Mouse (Mus musculus) liver, embryonic 16.5 days (tissue): ENCODE results near the gene Sntg2. TPM values are rescaled to one million over a fixed set of nuclear protein-coding genes. Genes with fewer than 3 reads are reported as not detected.

Source experiments
- ATAC-seq: fragments of 200-750 bp; cut with Nextera tagmentation; 2 replicates; pipeline ENCODE4 v1.8.0; 2017; ENCODE audit warnings: low read depth, mild to moderate bottlenecking, moderate number of reproducible peaks, moderate library complexity
- H3K27ac ChIP-seq: fragments of 300-500 bp; sonication (generic); 2 replicates; pipeline ENCODE4 v1.5.1; 2014; ENCODE audit warnings: mild to moderate bottlenecking, low read length
- H3K27me3 ChIP-seq: fragments of 300-500 bp; sonication (generic); 2 replicates; pipeline ENCODE4 v1.6.1; 2014; ENCODE audit warnings: low read depth, low read length, mixed read lengths; ENCODE audit not compliant: control insufficient read depth, insufficient read depth
- H3K36me3 ChIP-seq: fragments of 300-500 bp; sonication (generic); 2 replicates; pipeline ENCODE4 v1.6.1; 2014; ENCODE audit warnings: mild to moderate bottlenecking; ENCODE audit not compliant: control insufficient read depth, insufficient read depth
- H3K4me1 ChIP-seq: fragments of 300-500 bp; sonication (generic); 2 replicates; pipeline ENCODE4 v1.6.1; 2014; ENCODE audit warnings: low read depth, low read length, mixed read lengths; ENCODE audit not compliant: control insufficient read depth
- H3K4me2 ChIP-seq: fragments of 300-500 bp; sonication (generic); 2 replicates; pipeline ENCODE4 v1.6.1; 2014; ENCODE audit warnings: low read depth, low read length, mixed read lengths
- H3K4me3 ChIP-seq: fragments of 300-500 bp; sonication (generic); 2 replicates; pipeline ENCODE4 v1.5.1; 2014; ENCODE audit warnings: low read depth, mild to moderate bottlenecking, low read length
- H3K9ac ChIP-seq: fragments of 300-500 bp; sonication (generic); 2 replicates; pipeline ENCODE4 v1.6.1; 2014; ENCODE audit warnings: low read depth, low read length
- H3K9me3 ChIP-seq: fragments of 300-500 bp; sonication (generic); replicated peaks from 2 replicates; pipeline ENCODE4 v1.6.1; 2016; ENCODE audit warnings: low read length; ENCODE audit not compliant: control insufficient read depth
- WGBS: fragments of 180-500 bp; shearing (Covaris S2); extraction: QIAGEN DNeasy Blood & Tissue Kit; methylation state at CpG from one replicate; pipeline ENCODE4 v1.1.7; 2014; ENCODE audit not compliant: insufficient replicate concordance; 5-methylcytosine and 5-hydroxymethylcytosine counted together
- polyA plus RNA-seq: library from polyadenylated mRNA; unstranded; fragments of >200 nt; fragmentation: Nextera tagmentation; extraction: Ambion mirVana; gene quantifications from 2 replicates; pipeline ENCODE4 v1.2.1, GENCODE M21; 2015

Gene Sntg2
- polyA plus RNA-seq, 1 experiment from 2014 or later, result 0.59 TPM

DNA sequence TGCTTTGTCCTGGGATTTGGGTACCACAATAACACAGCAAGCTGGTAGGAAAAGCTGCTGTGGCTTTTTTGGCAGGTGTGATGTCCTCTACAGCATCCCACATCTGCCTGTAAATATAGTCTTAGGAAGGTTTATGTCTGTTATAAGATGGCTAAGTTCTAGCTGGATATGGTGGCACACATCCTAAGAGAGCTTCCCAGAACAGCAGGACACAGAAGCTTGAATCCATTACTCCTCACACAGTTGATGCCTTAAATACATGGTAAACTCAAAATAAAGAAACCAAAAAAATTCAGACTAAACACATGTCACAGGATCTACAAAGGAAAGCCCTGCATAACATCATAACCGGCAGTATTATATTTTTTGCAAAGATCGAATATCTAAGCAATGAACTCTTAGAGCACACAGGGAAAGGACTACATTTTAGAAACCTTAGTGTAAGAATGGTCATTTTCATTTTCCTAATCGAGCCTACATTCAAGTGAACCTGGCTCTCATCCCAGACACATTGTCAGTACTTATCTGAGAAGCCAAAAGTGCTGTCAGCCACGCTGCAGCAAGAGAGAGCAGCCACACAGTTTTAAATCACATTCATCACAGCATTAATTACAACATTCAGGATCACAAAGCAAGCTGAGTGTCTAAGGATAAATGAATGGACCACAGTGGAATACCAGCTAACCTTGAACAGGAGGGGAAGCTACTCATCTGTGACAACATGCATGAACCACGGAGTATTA lies 64.8 kb downstream of the Sntg2 start:
- ATAC-seq, result no peak

DNA sequence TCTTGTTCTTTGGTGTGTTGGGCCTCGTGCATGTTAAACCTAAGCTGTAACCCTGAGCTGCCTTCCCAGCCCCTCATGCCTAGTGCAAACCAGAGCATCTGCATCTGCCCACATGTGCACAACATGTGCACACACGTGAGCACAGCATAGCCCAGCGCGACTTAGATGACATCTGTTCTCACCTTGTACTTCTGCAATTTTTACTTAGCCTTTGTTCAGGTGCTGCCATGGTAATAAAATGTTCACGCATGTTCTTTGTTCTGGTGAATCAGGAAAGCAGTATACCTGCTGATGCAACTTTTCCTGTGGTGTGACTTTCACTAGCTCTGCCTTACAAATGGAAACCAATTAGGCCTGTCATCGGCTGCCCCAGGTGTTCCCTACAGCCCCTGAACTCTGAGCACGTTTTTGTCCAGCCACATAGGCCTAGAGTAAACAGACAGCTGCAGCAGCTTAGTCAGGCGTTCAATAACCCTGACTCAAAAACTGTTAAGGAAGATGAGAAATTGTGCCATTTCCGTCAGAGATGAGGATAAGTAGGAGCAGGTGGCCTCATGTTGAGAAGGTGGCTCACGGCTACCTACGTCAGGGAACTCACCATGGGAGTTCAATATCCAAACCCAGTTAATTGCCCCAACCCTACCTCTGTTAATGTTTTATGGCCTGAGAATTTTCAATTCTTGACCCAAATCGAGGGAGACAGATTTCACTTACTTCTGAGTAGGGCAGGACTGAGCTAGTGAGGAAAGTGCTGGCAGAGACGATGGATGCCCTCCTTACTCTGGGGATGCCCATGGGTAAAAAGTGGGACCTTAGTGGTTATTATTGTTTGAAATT lies 80.2 kb downstream of the Sntg2 start:
- Histone ChIP-seq H3K27ac (no peak overlapping the region), H3K4me3 (no peak overlapping the region), H3K4me2 (no peak overlapping the region), H3K9me3 (no peaks in the 10 kb centered on the region), H3K4me1 (no peaks in the 10 kb centered on the region), H3K9ac (no peak overlapping the region), H3K36me3 (no peaks in the 10 kb centered on the region), H3K27me3 (no peaks in the 10 kb centered on the region)
- whole genome bisulfite sequencing, result 68% methylated on average over 13 of the region's 13 CpGs
- ATAC-seq, result no peak

More for the DNA sequence above, 64.8 kb downstream of the Sntg2 start:
- Histone ChIP-seq H3K4me1 (no peaks in the 10 kb centered on the region), H3K27ac (no peak overlapping the region), H3K9me3 (no peaks in the 10 kb centered on the region), H3K36me3 (no peaks in the 10 kb centered on the region), H3K4me2 (no peak overlapping the region), H3K27me3 (no peaks in the 10 kb centered on the region), H3K4me3 (no peak overlapping the region), H3K9ac (no peak overlapping the region)
- WGBS, result 53% methylated on average over 5 of the region's 5 CpGs

GRCm38 (mm10) chr12:30286888-30287573 lies 86.1 kb downstream of the Sntg2 start:
- WGBS, result 55% methylated on average over 5 of the region's 5 CpGs
- H3K9ac ChIP-seq, result no peak overlapping the region

DNA sequence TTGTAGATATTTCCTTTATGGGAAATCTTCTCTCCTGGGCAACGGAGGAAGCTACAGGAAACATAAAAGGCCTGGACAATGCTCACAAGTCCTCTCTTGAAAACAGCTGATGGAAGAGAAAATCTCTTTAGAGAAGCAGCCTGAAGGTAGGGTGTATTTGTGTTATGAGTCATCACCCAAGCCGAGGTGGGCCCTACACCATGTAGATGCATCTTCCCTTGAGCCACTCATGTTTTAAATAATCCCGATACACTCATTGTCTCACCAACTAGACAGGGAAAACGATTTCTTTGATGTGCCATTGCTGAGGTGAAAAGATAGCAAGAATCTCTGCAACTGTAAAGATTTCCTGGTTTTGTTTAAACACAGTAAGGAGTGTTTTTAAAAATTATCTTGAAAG lies 89.4 kb downstream of the Sntg2 start:
- Histone ChIP-seq H3K27me3 (no peaks in the 10 kb centered on the region), H3K4me2 (no peak overlapping the region), H3K27ac (no peak overlapping the region), H3K9ac (no peak overlapping the region), H3K4me1 (no peaks in the 10 kb centered on the region), H3K9me3 (no peaks in the 10 kb centered on the region), H3K36me3 (no peaks in the 10 kb centered on the region), H3K4me3 (no peak overlapping the region)
- WGBS, result 47% methylated on average over 4 of the region's 4 CpGs
- ATAC-seq, result no peak

More at GRCm38 (mm10) chr12:30286888-30287573, 86.1 kb downstream of the Sntg2 start:
- H3K36me3 ChIP-seq, result no peaks in the 10 kb centered on the region
- H3K4me1 ChIP-seq, result no peaks in the 10 kb centered on the region
- no peaks in the 10 kb centered on the region for H3K9me3 ChIP-seq
- no peaks in the 10 kb centered on the region for H3K27me3 ChIP-seq
- ATAC-seq, result no peak
- H3K4me3 ChIP-seq, result no peak overlapping the region
- H3K27ac ChIP-seq, result no peak overlapping the region
- no peak overlapping the region for H3K4me2 ChIP-seq

DNA sequence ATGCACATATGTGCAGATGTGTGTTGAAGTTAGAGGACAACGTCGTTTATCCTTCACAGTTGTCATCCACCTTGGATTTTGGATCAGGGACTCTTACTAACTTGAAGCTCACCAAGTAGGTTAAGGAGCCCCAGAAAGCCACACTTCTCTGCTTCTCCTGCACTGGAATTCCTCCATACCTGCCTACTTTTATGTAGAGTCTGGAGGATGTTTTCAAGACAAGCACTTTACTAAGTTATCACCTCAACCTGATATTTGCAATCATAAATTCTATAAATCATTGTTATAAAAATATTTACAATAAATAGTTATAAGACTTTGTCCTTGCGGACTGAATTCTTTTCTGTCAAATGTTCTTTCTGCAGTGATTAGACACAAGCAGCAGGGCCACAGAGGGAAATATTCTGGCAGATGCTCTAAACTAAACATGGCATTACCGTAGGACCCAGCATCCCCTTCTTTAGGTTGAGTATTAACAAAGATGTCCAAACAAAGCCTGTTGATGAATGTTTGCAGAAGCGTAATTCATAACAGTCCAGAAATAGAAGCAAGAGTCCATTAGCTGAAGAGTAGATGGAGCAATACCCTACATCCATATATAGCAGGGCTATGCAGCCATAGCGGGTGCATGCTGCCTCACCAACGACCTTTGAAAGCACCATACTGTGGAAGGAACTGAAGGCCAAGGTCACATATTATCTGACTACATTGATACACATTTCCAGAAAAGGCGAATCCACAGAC lies 100.8 kb downstream of the Sntg2 start:
- WGBS, result 68% methylated on average over 8 of the region's 8 CpGs
- Histone ChIP-seq H3K4me2 (no peak overlapping the region), H3K36me3 (no peaks in the 10 kb centered on the region), H3K4me1 (no peaks in the 10 kb centered on the region), H3K9me3 (no peaks in the 10 kb centered on the region), H3K27me3 (no peaks in the 10 kb centered on the region), H3K4me3 (no peak overlapping the region), H3K9ac (no peak overlapping the region), H3K27ac (no peak overlapping the region)
- ATAC-seq, result no peak

DNA sequence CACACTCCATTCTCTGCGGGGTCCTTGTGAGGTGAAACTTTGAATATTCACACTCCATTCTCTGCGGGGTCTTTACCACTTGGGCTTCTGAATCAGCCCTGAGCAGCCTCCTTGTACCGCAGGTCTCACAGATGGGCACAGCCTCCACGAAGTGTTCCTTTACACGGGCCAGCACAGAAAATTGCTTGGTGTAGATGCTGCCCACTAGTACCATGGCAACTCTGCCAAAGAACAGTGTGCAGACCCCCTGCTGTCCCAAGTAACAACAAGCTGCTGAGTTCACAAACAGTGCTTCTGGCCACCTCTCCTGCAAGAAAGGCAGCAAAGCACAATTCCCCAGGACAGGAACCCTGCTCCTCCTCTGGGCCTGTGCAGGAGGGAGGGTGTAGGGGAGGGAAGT lies 109.0 kb downstream of the Sntg2 start:
- H3K27ac ChIP-seq, result no peak overlapping the region
- no peaks in the 10 kb centered on the region for H3K9me3 ChIP-seq
- WGBS, result 47% methylated on average over 5 of the region's 5 CpGs
- no peak overlapping the region for H3K4me3 ChIP-seq
- H3K4me1 ChIP-seq, result no peaks in the 10 kb centered on the region
- H3K4me2 ChIP-seq, result no peak overlapping the region
- H3K36me3 ChIP-seq, result no peaks in the 10 kb centered on the region
- H3K9ac ChIP-seq, result no peak overlapping the region
- no peak for ATAC-seq
- no peaks in the 10 kb centered on the region for H3K27me3 ChIP-seq

- Histone ChIP-seq H3K9me3 (no peaks in the 10 kb centered on the region), H3K36me3 (no peaks in the 10 kb centered on the region), H3K27ac (no peak overlapping the region), H3K27me3 (no peaks in the 10 kb centered on the region), H3K4me3 (no peak overlapping the region), H3K4me1 (no peaks in the 10 kb centered on the region), H3K9ac (no peak overlapping the region), H3K4me2 (no peak overlapping the region)
- no peak for ATAC-seq
- 20% methylated on average over 2 of the region's 2 CpGs for WGBS
Measured at GRCm38 (mm10) chr12:30261187-30261586, 112.0 kb downstream of the Sntg2 start.

GRCm38 (mm10) chr12:30258641-30259040 lies 114.5 kb downstream of the Sntg2 start:
- no peak overlapping the region for H3K4me2 ChIP-seq
- no peak overlapping the region for H3K27ac ChIP-seq
- no peaks in the 10 kb centered on the region for H3K36me3 ChIP-seq
- no peaks in the 10 kb centered on the region for H3K9me3 ChIP-seq
- H3K9ac ChIP-seq, result no peak overlapping the region
- no peak for ATAC-seq
- WGBS, result 37% methylated on average over 2 of the region's 2 CpGs
- no peaks in the 10 kb centered on the region for H3K27me3 ChIP-seq
- no peaks in the 10 kb centered on the region for H3K4me1 ChIP-seq
- H3K4me3 ChIP-seq, result no peak overlapping the region
